Mouse (Mus musculus) cerebellum, adult 2 months (tissue): ENCODE results near the gene Adamtsl2.

ENCODE experiments used
- CTCF ChIP-seq: fragments of 200-500 bp; IDR thresholded peaks from 2 replicates; pipeline ENCODE4 v1.5.1; 2011; ENCODE audit warnings: low read depth, mild to moderate bottlenecking, control low read depth, low read length, moderate library complexity, borderline replicate concordance; ENCODE audit not compliant: insufficient read depth
- POLR2A ChIP-seq: fragments of 200-500 bp; IDR thresholded peaks from 2 replicates; pipeline ENCODE4 v1.6.1; 2011; ENCODE audit warnings: low read length, control low read depth, borderline replicate concordance; ENCODE audit not compliant: insufficient read depth

DNA sequence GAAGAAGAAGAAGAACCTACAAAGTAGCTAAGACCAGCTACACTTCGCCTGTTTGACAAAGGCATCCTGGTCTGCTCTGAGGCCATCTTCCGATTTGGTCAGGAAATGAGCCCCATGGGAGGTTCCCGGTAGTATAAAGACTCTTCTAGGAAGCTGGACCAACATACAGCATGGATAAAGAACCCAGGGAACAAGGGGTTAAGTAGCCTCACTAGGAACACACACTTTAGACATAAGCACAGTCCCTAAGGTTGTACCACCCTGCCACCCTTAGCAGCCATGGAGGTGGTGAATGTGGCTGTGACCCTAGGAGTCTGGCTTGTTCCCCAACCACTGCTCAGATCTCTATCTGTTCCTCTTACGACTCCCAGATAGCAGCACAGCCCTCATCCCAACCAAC is 59.2 kb downstream of the Adamtsl2 start:
- TF ChIP-seq CTCF (no peak), POLR2A (no peak)
